Mouse (Mus musculus) heart, adult 2 months (tissue): Measurements from ENCODE around the gene Pde9a.

Source experiments
- CTCF ChIP-seq: fragments of 200-600 bp; IDR thresholded peaks from 2 replicates; pipeline ENCODE4 v1.8.1; 2022; ENCODE audit warnings: antibody characterized with exemption, mild to moderate bottlenecking, moderate library complexity
- EP300 ChIP-seq: fragments of 200-500 bp; IDR thresholded peaks from 2 replicates; pipeline ENCODE4 v1.6.1; 2011; ENCODE audit warnings: low read depth, low read length, control low read depth; ENCODE audit not compliant: insufficient read depth
- POLR2A ChIP-seq: fragments of 200-500 bp; IDR thresholded peaks from 2 replicates; pipeline ENCODE4 v1.6.1; 2011; ENCODE audit warnings: mild to moderate bottlenecking, low read depth, low read length, control low read depth; ENCODE audit not compliant: insufficient read depth

GRCm38 (mm10) chr17:31424358-31424757 lies 38.3 kb downstream of the Pde9a start:
- no peak for TF ChIP-seq POLR2A
- TF ChIP-seq CTCF: no peak
- no peak for TF ChIP-seq EP300
